Mouse (Mus musculus) brain, embryonic 14.5 days (tissue): ENCODE results near the gene Fcgr4.

Source experiments
- CTCF ChIP-seq: fragments of 200-500 bp; IDR thresholded peaks from 2 replicates; pipeline ENCODE4 v1.5.1; 2012; ENCODE audit warnings: inconsistent platforms, mild to moderate bottlenecking, moderate library complexity, borderline replicate concordance; ENCODE audit not compliant: insufficient read depth, insufficient read length; ENCODE audit errors: extremely low read depth
- POLR2A ChIP-seq: fragments of 200-500 bp; IDR thresholded peaks from 2 replicates; pipeline ENCODE4 v1.6.1; 2012; ENCODE audit warnings: mild to moderate bottlenecking, inconsistent platforms, borderline replicate concordance; ENCODE audit not compliant: poor library complexity, insufficient read depth, insufficient read length, severe bottlenecking; ENCODE audit errors: extremely low read depth

GRCm38 (mm10) chr1:171031752-171032151, 13.0 kb downstream of the Fcgr4 start:
- TF ChIP-seq POLR2A (no peak), CTCF (no peak)
